Mouse (Mus musculus): ENCODE measurements at regions not wholly inside any gene's neighbourhood (a gene's known extent, or its start where the extent isn't known, plus 50 kb on each side); places are given as distances from the start of the nearest gene placed in this dataset.
A peak's percentile ranks its signal among the peaks of the same experiment; 100 is the strongest.

DNA sequence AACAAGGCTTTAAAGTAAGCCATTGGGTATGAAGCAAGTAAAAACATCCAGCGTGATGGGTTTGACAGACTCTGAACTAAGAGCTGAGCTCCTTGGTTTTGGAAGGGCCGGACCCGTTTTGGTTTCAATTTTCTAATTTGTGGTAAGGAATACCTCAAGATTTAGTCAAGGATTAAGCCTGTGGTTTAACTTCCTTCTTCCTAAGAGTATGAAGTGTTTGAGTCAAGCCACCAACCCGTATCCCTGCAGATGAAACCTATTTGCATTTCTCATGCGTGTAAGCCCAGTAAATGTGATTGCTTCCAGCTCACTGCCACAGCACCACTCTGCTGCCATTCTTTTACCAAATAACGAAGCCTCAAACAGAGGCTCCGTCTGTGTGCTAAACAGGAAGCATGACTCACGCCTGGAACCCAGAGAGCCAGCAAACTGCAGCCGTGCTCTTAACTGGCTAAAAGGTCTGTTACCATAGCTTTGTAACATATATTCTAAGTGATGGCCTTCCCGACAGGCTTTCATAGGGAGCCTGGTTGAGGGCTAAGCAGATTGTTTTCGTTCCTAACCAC is 149.7 kb downstream of the Etv1 start:
- peak; percentile 30 for DNase-seq

DNA sequence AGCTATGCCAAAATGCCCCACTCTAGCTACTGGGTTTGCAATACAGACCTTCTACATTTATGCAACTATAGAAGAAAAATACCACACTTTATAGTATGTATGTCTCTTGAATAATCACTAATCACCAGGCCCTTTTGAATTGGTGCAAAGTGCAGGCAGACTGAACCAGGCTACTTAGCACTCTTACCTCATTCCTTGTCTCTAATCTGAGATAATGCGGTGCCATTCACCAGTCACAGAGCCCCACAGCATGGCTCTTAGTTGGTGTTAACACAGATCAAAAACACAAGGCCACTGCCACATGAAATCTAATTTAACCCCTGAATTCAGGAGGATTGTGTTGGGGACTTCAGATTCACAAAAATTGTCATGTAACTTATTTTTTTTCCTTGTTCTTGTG is 150.5 kb downstream of the Etv1 start:
- DNase-seq = no peak

DNA sequence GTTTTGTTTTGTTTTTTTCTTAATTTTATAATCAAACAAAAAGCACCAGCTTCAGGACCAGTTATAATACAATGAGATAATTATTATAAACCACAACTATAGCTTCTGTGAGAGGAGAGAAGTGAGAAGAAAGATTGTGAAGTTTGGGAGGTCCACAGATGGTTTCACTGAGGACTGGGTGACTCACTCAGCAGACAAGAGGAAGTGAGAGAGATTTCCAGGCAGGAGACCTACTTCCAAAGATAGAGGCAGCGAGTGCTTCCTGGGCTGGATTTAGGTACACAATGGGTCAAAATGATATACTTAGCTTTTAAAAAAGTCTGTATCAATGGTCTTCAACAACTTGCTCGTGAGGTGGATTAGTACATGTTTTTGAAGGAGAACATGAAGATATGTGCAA is 152.6 kb downstream of the Etv1 start:
- no peak for DNase-seq

DNA sequence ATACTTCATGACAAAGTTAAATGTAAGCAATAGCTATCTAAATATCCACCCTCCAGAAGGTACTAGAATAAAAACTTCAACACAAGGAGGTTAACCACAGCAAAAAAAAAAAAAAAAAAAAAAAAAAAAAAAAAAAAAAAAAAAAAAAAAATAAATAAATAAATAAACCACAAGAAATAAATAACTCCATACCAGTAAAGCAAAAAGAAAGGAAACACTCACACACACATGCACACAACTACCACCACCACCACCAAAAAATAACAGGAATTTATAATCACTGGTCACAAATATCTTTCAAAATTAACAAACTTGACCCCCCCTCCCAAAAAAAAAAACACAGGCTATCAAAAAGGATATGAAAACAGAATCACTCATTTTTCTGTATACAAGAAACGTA is 180.4 kb downstream of the Etv1 start:
- DNase-seq = no peak

DNA sequence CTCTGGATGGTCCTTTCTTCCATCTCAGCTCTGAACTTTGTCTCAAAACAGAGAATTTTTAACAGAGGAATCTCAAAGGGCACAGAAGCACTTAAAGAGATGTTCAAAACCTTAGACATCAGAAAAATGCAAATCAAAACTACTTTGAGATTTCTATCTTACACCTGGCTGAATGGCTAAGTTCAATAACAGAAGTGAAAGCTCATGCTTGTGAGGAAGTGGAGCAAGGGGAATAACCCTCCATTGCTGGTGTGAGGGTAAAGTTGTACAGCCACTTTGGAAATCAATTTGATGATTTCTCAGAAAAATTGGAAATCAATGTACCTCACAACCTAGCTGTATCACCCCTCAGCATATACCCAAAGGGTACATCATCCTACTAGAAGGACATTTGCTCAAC is 183.1 kb downstream of the Etv1 start:
- no peak for DNase-seq

DNA sequence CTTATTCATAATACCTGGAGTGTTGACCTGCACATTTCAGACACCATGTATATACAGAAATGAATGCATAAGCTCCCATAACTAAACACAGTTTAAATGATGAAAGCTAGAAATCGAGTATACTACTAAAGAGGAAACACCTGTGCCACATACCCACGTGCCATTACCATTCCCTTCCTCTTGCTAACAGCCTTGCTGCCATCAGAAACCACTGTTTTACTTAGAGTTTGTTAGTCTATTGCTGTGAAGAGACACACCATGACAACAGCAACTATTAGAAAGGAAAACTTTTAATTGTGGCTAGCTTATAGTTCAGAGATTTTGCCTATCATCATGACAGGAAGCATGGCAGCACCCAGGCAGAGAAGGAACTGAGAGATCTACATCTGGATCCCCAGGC is 191.2 kb downstream of the Etv1 start:
- DNase-seq = no peak

DNA sequence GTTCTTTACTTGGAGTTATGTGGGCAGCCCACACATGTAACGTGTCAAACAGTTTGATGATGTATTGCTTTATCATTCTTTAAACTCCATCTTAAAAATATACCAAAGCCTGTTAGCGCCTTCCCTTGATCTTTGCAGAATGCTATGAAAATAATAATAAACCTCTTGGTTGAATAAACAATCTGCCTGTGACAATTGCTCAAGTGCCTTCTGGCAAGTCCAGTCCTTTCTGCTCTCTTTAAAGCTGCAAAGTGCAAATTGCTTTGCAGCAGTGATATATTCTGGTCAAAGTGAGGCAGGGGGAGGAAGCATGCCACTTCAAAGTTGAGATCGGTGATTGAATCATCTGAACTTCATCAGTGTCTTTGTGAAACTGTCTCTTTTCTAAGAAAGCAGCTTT is 193.0 kb downstream of the Etv1 start:
- DNase-seq = no peak

DNA sequence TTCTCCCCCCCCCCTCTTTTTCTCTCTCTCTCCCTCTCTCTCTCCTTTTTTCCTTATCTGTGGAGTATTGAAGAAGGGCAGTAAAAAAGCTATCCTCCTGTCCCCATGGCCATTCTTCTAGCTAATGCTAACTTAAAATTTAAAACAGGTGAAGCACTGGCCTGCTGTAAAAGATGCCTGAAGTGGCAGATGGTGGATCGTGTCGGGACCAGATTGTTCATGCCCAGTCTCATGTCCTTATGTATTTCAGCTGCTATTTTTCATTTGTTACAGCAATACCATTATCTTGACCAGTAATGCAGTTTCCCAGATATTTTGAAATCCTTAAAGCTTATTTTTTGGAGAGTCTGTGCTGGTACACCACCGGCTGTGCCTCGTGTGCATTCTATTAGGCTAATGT is 196.3 kb downstream of the Etv1 start:
- peak; percentile 64 for DNase-seq

DNA sequence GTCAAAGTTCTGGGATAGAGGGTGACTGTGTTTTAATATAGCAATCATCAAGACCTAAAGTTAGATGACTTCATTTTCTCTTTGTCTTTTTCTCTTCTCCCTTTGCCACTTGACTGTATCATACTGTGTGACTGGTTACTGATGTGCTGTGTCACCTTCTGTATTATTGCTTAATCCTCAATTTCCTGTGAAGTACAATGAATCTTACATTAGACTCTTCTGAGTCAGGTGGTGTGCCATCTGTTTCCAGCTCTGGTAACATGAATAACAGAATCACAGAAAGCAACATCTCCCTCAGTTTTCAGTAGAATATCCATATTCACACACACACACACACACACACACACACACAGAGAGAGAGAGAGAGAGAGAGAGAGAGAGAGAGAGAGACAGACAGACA is 203.2 kb downstream of the Etv1 start:
- DNase-seq = no peak

DNA sequence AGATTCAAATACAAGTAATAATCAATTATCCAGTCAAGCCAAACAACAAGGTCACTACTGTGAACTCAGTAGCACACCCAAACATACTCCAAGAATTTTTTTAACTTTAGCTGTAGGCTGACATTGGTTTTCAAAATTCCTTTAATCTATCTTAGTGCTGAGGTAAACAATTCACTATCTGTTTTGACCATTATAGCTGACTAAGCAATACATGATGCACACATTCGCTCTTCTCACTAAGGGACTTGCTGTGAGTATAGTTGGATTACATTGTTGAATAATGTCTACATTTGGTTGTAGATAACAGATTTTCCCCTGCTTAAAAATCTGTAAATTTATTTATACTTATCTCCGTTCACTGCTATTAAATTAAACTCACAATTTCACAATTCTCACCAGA is 206.7 kb downstream of the Etv1 start:
- no peak for DNase-seq

DNA sequence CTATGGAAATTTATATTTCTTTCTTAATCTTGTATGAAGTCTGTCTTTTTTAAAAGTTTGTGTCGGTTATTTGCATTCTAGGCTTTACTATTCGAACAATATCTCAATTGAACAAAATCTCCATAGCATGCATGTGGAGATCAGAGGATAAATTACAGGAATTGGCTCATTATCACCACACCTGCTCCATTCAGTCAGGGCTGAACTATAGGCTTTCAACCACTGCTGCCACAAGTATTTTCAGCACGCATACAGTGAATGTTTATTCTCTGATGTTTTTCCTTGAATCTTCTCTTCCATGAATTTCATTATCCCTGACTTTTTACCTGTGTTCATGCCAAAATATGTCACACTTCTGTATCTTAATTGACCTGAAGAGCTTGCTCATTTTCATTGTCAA is 207.2 kb downstream of the Etv1 start:
- DNase-seq = no peak

DNA sequence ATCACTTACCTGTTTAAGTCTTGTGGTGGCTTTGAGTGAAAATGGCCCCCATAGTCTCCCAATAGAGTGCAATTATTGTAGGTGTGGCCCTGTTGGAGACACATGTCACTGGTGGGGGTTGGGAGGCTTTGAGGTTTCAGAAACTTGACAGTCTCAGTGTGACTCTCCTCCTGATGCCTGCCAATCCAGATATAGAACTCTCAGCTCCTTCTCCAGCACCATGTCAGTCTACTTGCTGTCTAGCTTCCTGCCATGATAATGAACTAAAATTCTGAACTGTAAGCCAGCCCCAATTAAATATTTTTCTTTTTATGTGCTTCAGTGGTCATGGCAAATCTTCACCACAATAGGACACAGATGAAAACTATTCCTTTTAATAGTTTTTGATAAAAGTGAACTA is 208.1 kb downstream of the Etv1 start:
- DNase-seq = no peak

DNA sequence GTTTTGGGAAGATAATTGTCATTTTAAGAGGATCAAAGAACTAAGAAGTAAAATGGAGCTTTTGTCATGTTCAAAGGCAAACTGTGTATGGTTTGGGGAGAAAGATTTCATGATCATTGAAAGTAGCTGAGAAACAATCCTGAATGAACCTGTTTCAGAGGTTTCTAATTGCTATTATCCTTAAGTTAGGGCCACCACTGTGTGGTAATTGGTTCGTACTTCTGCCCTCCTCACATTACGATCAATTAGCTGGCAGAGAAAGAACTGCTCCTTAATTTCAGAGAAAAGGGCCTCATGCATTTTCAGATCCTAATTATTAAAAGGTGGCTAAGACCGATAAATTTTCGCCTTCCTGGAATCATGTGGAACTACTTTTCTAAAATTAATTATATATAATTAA is 208.6 kb downstream of the Etv1 start:
- DNase-seq = no peak

DNA sequence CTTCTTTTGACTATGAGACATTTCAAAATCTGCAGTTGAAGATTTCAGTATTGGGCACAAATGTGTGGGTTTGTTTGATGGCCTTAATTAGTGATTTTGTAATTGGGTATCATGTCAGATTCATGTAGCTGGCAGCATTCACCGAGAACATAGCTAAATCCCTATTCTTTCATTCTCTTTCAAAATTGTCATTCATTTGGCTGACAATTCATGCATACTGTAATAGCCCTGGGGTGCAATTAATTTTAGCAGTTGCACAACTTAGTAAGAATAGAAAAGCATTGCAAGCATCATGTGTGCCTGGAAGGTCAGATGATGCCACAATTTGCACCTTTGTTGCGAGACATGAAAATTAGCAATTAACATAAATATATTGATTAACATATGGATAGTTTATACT is 248.0 kb downstream of the Etv1 start:
- DNase-seq = no peak

DNA sequence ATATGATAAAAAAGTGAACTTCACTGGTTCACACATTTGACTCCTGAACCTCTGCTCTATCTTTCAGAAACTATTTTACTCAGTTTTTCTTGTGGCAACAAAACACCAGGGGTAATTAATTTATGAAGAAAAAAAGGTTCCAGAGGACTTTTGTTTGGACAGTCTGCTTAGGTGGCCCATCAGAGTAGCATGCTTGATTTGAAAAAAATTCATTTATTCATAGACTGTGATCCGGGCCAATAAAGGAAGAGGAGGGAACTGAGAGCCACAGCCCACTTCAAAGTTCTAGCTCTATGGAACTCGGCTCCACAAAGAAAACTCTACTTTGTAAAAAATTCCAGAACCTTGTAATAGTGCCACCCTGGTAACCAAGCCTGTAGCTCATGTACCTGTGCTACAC is 248.8 kb downstream of the Etv1 start:
- DNase-seq = no peak

DNA sequence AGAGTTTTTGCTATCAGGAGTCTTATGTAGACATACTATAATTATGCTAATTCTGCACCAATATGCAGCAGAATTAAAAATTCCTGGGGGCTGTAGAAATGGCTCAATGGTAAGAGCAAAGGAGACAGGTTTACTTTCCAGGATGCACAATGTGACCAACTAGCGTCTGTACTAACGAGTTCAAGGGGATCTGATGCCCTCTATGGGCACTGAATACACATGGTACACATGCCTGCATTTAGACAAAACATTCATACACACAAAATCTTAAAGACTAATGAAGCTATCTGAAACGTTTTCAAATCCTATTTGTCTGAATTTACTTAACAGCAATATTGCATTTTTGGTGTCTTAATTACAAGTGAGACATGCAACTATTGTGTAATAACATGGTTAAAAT is 254.8 kb downstream of the Etv1 start:
- DNase-seq = no peak

DNA sequence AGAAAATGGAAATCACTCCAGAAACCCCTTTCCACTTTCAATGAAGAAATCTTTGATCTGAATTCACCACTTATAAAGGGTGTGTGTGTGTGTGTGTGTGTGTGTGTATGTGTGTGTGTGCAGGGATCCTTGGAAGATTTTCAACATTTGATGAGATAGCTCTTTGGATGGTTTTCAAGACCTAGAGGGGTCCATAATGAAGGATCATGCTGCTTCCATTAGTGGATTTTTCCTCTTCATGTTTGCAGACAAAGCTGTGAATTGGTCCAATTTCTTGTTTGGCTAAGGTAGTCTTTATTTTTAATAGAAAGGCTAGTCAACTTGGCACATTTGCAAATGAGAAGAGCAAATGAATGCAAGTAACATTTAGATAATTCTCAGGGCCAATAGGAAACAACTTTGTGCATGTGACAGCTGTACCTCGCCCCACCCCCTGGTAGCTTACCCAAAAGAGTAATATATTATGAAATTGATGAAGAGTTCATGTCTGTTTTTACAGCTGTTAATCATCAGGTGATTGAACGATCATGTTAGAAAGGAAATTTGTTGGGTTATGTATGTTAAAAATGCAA is 257.4 kb downstream of the Etv1 start:
- no peak for DNase-seq

DNA sequence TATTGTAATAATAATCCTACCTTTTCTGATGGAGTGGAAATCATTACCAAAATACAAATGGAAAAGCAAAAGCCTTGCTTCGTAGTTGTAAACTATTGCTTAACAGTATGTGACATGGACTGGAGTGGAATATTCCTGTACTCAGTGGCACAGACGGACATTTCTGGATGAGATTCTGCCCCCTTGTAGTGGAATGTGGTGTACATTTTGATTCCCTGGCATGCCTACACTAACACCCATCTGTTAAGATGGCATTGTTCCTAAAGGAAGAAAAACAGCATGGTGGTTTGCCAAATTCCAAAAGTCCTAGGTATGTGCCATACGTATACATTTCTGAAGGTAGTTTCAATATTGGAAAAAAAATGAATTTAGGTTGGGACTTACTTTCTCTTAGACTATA is 258.9 kb downstream of the Etv1 start:
- DNase-seq = peak; percentile 89

DNA sequence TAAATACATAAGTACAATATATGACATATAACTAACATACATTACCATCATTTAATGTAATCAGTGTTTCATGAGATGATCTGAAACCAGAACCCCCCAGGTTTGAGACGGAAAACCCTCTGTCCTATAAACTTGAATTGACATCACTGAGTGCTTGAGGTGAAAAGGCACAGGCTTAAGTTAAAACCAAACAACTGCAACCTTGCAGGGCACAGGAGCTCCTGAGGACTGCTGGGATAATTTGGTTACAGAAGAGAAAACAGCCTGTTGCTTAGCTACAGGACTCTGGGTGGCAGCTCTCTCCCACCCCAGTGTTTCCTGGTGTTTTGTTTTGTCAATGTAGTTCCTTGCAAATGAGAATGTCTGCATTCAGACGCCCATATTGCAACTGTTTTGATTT is 259.5 kb downstream of the Etv1 start:
- DNase-seq = no peak

DNA sequence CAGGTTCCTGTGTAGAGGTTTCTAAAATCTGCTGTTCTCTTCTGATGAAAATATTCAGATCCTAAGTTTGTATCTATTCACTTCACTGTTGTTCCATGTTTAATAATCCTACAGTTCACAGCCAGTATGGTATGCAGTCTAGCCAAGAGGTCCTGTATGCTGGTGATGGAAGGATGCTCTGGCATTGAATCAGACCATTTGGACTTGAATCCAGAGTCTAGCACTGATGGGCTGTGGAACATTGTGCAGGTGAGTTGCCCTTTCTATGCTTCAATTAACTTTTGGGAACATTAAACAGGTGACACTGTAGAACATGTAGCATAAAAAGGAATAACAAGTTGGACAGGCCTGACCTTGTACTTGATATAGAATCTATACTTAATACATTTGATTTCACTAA is 267.9 kb downstream of the Etv1 start:
- DNase-seq = no peak

DNA sequence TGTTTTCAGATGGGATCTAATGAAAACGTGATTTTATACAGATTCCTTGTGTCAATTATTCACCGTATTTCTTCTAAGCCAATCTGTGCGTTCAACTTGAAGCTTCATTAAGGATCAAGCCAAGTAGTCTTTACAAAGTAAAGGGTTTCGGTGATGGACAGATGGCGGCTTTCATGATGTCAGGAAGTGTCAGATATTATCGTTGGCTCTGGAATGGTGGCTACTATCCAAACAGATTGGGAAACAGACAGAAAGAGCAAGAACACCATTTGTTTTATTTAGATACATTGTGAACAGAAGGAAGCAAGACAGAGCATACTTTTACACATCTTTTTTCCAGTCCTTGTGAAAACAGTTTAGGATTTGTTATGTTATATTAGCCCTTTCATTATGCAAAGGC is 269.3 kb downstream of the Etv1 start:
- peak; percentile 92 for DNase-seq

DNA sequence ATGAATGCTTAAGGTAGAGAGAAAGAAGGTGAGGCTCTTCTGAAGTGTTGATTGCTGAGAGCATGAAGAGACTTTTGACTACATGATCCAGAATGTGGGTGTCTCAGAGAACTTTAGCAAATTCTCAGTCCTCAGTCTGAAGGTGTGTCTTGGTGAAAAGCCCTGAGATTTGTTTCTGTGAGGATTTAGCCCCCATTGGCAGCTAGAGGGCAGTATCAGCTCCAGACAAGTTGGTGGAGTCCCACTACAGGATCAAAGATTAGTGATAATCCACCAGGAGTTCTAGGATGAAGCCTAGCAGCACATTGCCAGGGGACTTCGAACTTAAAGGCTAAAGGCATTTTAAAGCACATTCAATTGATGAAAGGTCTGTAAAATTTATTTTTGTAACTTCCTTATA is 269.8 kb downstream of the Etv1 start:
- DNase-seq = peak; percentile 70

DNA sequence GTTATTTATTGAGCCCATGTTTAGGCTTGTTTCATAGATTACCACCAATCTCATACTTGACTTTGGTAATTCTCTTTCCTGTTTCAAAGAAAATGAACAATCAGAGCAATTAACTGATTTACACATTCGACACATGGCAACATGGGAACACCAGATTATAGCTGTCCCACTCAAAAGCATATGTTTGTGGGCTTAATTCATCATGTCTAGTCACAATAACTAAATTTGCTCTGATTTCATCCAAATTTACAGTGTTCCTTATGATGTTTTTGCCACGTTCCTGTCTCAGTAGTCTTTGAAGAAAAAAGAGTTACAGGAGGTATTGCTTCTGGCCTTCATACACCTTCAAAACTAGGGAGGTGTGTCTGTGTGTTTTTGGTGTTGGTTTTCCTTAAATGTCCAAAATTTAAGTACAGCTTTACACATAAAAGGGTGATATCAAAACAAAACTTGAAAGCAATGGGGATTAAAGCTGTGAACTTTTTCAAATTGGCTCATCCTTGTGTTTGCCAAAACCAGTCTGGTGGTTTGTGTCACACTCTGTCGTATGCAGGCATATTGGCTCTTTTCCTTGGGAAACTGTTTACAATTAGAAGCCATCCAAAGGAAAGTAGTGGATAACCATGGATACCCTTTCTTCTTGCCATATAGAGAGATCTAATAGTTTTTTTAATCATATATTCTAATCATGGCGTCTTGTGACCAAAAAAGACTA is 291.3 kb downstream of the Etv1 start:
- no peak for DNase-seq

DNA sequence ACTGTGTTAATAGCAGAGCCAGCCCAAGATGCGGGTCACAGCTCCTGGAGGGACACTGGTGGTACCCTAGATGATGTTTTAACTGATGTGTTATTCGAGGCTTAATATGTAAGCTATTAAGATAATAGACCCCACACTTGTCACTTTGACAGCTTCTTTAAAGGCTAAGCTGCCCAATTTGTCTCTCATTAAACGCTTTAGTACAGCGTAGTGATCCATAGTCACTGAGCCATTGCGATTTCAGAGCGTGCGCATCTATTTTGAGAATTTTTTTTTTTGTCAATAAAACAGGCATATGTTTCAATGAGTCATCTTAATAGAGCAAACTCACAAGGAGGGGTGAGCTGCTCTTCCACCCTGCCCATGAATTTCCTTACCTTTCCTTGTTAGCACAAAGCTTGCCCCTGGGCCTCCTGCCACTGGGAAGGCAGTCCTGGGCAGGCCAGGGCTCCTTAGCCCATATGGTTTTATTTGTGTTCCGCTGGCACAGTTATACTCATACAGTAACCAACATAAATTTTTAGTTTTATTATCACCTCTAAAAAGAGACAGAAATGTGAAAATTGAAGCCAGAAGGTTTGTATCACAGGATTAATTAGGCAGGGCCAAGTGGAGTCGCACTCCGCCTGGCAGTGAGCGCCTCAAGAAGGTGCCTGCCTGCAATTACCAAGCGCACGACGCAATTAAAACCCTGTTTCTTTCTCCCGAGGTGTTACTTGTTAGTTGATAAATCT is 294.3 kb downstream of the Etv1 start:
- DNase-seq = peak; percentile 88

Data from cerebellum, adult 11-12 months (tissue).